Mouse (Mus musculus) hindbrain, embryonic 10.5 days (tissue): ENCODE measurements around the gene Tmem126a. TPM values are rescaled to one million over a fixed set of nuclear protein-coding genes. Genes with fewer than 3 reads are reported as not detected.

Source experiments
- DNase-seq: peaks from one replicate; pipeline ENCODE4 v3.0.0-alpha.2; 2017; ENCODE audit warnings: low spot score
- H3K27ac ChIP-seq: fragments of 300-500 bp; sonication (generic); 2 replicates; pipeline ENCODE4 v1.5.1; 2016; ENCODE audit warnings: mild to moderate bottlenecking, moderate library complexity
- H3K27me3 ChIP-seq: fragments of 300-500 bp; sonication (generic); 2 replicates; pipeline ENCODE4 v1.6.1; 2016; ENCODE audit warnings: mild to moderate bottlenecking; ENCODE audit not compliant: poor library complexity, insufficient read depth, severe bottlenecking
- H3K36me3 ChIP-seq: fragments of 300-500 bp; sonication (generic); 2 replicates; pipeline ENCODE4 v1.6.1; 2016; ENCODE audit warnings: mild to moderate bottlenecking, moderate library complexity
- H3K4me1 ChIP-seq: fragments of 300-500 bp; sonication (generic); replicated peaks from 2 replicates; pipeline ENCODE4 v1.6.1; 2016; ENCODE audit warnings: mild to moderate bottlenecking
- H3K4me3 ChIP-seq: fragments of 300-500 bp; sonication (generic); 2 replicates; pipeline ENCODE4 v1.5.1; 2016; ENCODE audit warnings: mild to moderate bottlenecking, moderate library complexity
- H3K9me3 ChIP-seq: fragments of 300-500 bp; sonication (generic); 2 replicates; pipeline ENCODE4 v1.6.1; 2016; ENCODE audit warnings: mild to moderate bottlenecking, moderate library complexity
- WGBS: fragments of 180-500 bp; shearing (Covaris S2); methylation state at CpG from one replicate; pipeline ENCODE4 v1.1.7; 2016; 5-methylcytosine and 5-hydroxymethylcytosine counted together
- polyA plus RNA-seq: library from polyadenylated mRNA; unstranded; fragments of >200 nt; fragmentation: Nextera tagmentation; extraction: Ambion mirVana; gene quantifications from 2 replicates; pipeline ENCODE4 v1.2.1, GENCODE M21; 2016

Tmem126a gene
- polyA plus RNA-seq = 127 and 132 TPM in 2 replicates

GRCm38 (mm10) chr7:90456845-90457468 is at the start of gene Tmem126a:
Tmem126a (minus strand) TSS chr7:90457229.
- no peaks in the 10 kb centered on the region for H3K9me3 ChIP-seq
- H3K27me3 ChIP-seq = no peaks in the 10 kb centered on the region
- DNase-seq = peak; percentile 91
- peak within 1 kb of the TSS; percentile 77 for H3K4me3 ChIP-seq
- peaks cover 23% of the 10 kb centered on the region for H3K4me1 ChIP-seq
- H3K36me3 ChIP-seq = peaks cover 28% of the 10 kb centered on the region
- WGBS = under 1% methylated on average over 41 of the region's 41 CpGs
- H3K27ac ChIP-seq = peak within 1 kb of the TSS; percentile 92

GRCm38 (mm10) chr7:90482607-90483006 is 25.6 kb upstream of the Tmem126a start:
- Histone ChIP-seq H3K4me1 (no peaks in the 10 kb centered on the region), H3K36me3 (no peaks in the 10 kb centered on the region), H3K27ac (no peak overlapping the region), H3K27me3 (peaks cover 6% of the 10 kb centered on the region; the same call in 1 of the 2 replicates), H3K9me3 (no peaks in the 10 kb centered on the region), H3K4me3 (no peak overlapping the region)
- WGBS = 89% methylated on average over 2 of the region's 2 CpGs
- DNase-seq = no peak

- no peak for DNase-seq
- Histone ChIP-seq H3K27me3 (peaks cover 9% of the 10 kb centered on the region; the same call in 1 of the 2 replicates), H3K27ac (peak within 1 kb of the TSS; percentile 87), H3K4me3 (peak within 1 kb of the TSS; percentile 75), H3K36me3 (no peaks in the 10 kb centered on the region), H3K4me1 (peaks cover 20% of the 10 kb centered on the region), H3K9me3 (no peaks in the 10 kb centered on the region)
- under 1% methylated on average over 32 of the region's 32 CpGs for WGBS
These were observed 19.6 kb upstream of the Tmem126a start, which contains the start of gene Dlg2 for GRCm38 (mm10) chr7:90476313-90477245. Dlg2 (plus strand) TSS chr7:90476672.

- H3K27me3 ChIP-seq = peaks cover 9% of the 10 kb centered on the region; the same call in 1 of the 2 replicates
- peak within 1 kb of the TSS; percentile 75 for H3K4me3 ChIP-seq
- H3K9me3 ChIP-seq = no peaks in the 10 kb centered on the region
- no peaks in the 10 kb centered on the region for H3K36me3 ChIP-seq
- peaks cover 20% of the 10 kb centered on the region for H3K4me1 ChIP-seq
- H3K27ac ChIP-seq = peak within 1 kb of the TSS; percentile 87
- WGBS = under 1% methylated on average over 36 of the region's 36 CpGs
- peak; percentile 99 for DNase-seq
These were observed 18.8 kb upstream of the Tmem126a start, which contains the start of gene Tmem126b for GRCm38 (mm10) chr7:90475793-90476312. Tmem126b (minus strand) TSS chr7:90476001.

GRCm38 (mm10) chr7:90473511-90473910 is 16.5 kb upstream of the Tmem126a start:
- H3K27ac ChIP-seq = no peak overlapping the region
- 71% methylated on average over 2 of the region's 2 CpGs for WGBS
- H3K4me1 ChIP-seq = peaks cover 20% of the 10 kb centered on the region
- H3K9me3 ChIP-seq = no peaks in the 10 kb centered on the region
- H3K36me3 ChIP-seq = peaks cover 18% of the 10 kb centered on the region
- H3K4me3 ChIP-seq = no peak overlapping the region
- H3K27me3 ChIP-seq = peaks cover 9% of the 10 kb centered on the region; the same call in 1 of the 2 replicates
- no peak for DNase-seq

GRCm38 (mm10) chr7:90461441-90461840 is 4.4 kb upstream of the Tmem126a start:
- DNase-seq = no peak
- Histone ChIP-seq H3K27ac (no peak overlapping the region), H3K36me3 (no peaks in the 10 kb centered on the region), H3K4me3 (no peak overlapping the region), H3K9me3 (no peaks in the 10 kb centered on the region), H3K4me1 (peaks cover 13% of the 10 kb centered on the region; the same call in 1 of the 2 replicates), H3K27me3 (no peaks in the 10 kb centered on the region)
- WGBS = 90% methylated on average over 5 of the region's 5 CpGs

- Histone ChIP-seq H3K4me1 (peaks cover 18% of the 10 kb centered on the region), H3K27me3 (no peaks in the 10 kb centered on the region), H3K27ac (no peak overlapping the region), H3K36me3 (no peaks in the 10 kb centered on the region), H3K9me3 (no peaks in the 10 kb centered on the region), H3K4me3 (0 out of 2 replicates have a peak overlapping the region, but pooled peaks have one; percentile 9)
- 22% methylated on average over 14 of the region's 14 CpGs for WGBS
- peak; percentile 35 for DNase-seq
These were observed 3.9 kb upstream of the Tmem126a start for GRCm38 (mm10) chr7:90460930-90461329.

- 54% methylated on average over 10 of the region's 10 CpGs for WGBS
- no peaks in the 10 kb centered on the region for H3K9me3 ChIP-seq
- no peak overlapping the region for H3K4me3 ChIP-seq
- no peaks in the 10 kb centered on the region for H3K27me3 ChIP-seq
- peaks cover 23% of the 10 kb centered on the region for H3K4me1 ChIP-seq
- no peak for DNase-seq
- H3K36me3 ChIP-seq = no peaks in the 10 kb centered on the region
- no peak overlapping the region for H3K27ac ChIP-seq
These were observed 3.3 kb upstream of the Tmem126a start for GRCm38 (mm10) chr7:90460330-90460729.

- Histone ChIP-seq H3K36me3 (peaks cover 22% of the 10 kb centered on the region), H3K4me1 (peaks cover 23% of the 10 kb centered on the region), H3K4me3 (peak overlapping the region; percentile 77), H3K27me3 (no peaks in the 10 kb centered on the region), H3K9me3 (no peaks in the 10 kb centered on the region), H3K27ac (peak overlapping the region; percentile 92)
- DNase-seq = no peak
- 22% methylated on average over 10 of the region's 10 CpGs for WGBS
These were observed 488 bp upstream of the Tmem126a start for GRCm38 (mm10) chr7:90457517-90457916.

- Histone ChIP-seq H3K27ac (peak overlapping the region; percentile 92), H3K36me3 (peaks cover 34% of the 10 kb centered on the region)
- DNase-seq = no peak
These were observed 732 bp downstream of the Tmem126a start for GRCm38 (mm10) chr7:90456149-90456844.

GRCm38 (mm10) chr7:90444206-90444605 is 12.8 kb downstream of the Tmem126a start:
- Histone ChIP-seq H3K36me3 (peaks cover 25% of the 10 kb centered on the region), H3K27ac (peak overlapping the region; percentile 100), H3K4me3 (peak overlapping the region; percentile 98), H3K27me3 (no peaks in the 10 kb centered on the region), H3K9me3 (no peaks in the 10 kb centered on the region), H3K4me1 (peaks cover 13% of the 10 kb centered on the region)
- under 1% methylated on average over 6 of the region's 6 CpGs for WGBS
- DNase-seq = no peak

More at GRCm38 (mm10) chr7:90456149-90456844, 732 bp downstream of the Tmem126a start:
- peaks cover 23% of the 10 kb centered on the region for H3K4me1 ChIP-seq
- H3K4me3 ChIP-seq = peak overlapping the region; percentile 77
- no peaks in the 10 kb centered on the region for H3K27me3 ChIP-seq
- 41% methylated on average over 7 of the region's 7 CpGs for WGBS
- H3K9me3 ChIP-seq = no peaks in the 10 kb centered on the region
